Mouse (Mus musculus): ENCODE data around the gene Gzmm.

Gzmm gene

DNA sequence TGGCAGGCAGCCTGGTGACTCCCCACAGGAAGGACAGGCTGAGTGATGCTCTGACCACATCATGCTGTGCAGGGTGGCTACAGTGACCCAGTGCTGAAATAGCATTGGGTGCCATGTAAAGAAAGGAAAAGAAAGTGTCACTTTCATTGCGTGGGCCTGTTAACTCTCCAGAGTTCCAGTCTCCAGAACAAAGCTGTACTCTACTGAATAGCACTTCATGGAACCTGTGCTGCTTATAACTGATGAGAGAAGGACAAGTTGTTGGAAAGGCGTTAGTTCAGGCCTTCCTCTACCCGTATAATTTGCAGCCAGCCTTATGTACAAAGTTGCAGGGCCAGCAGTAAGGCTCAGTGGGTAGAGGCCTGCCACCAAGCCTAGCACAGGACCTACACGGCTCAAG is at the start of gene Gzmm:
Gene Gzmm (plus strand): TSS at position 301 of the 400 bp plus-strand sequence.
- in situ Hi-C loops (cut with MboI, MseI): loop anchor here (25.0 kb wide), 1 partner anchor 1101 kb away; the partner anchor contains the start of gene Syde1

DNA sequence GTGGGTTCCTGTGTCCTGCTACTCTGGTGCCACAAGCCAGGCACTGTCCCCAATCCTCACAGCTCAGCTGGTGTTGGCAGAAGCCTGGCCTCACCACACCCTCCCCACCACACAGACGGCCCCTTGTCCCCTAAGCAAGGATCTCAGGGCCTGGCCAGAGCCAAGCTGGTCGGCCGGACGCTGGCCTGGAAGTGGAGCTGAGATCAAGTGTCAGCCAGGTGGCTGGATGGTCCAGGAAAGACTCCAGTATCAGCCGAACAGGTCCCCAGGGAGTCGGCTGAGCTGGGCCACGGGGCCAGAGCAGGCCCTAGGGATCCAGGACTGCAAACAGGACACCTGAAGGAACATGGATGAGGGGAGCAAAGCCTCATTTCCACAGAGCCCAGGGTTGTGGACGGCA is 43.1 kb upstream of the Gzmm start, which contains the start of gene Odf3l2:
Gene Odf3l2 (minus strand): TSS at position 28 of the 400 bp plus-strand sequence.
- in situ Hi-C loops (cut with MboI, MseI): loop anchor here (5.0 kb wide), 1 partner anchor 53 kb away; no protein-coding TSS in a partner anchor

DNA sequence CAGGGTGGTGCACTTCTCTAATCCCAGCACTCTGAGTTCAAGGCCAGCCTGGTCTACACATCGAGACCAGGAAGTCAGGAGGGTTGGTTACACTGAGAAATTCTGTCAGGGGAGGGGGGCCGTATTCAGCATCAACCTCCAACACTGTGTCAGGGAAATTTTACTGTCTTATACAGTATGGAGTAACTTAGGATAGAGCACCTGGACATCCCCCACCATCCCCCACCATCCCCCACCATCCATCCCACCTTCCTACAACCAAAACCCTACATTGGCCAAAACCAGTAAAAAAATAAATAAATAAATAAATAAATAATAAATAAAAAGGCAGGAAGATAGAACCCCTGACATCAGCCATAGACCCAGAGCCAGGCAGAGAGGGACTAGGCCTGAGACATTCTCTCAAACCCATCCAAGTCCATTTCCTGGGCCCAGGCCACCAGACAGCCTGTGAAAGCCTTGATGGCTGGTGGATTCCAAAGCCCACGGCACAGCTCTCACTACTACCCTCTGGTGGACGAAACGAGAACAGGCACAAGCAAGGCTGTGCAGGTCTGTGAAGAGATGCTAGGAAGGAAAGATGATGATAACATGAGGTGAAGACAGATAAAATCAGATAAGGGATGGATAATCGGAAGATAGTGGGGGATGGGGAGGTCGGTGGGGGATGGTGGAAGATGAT is 39.6 kb upstream of the Gzmm start:
- in situ Hi-C loops (cut with MboI, MseI): loop anchor here (5.0 kb wide), 1 partner anchor 57 kb away; no protein-coding TSS in a partner anchor

DNA sequence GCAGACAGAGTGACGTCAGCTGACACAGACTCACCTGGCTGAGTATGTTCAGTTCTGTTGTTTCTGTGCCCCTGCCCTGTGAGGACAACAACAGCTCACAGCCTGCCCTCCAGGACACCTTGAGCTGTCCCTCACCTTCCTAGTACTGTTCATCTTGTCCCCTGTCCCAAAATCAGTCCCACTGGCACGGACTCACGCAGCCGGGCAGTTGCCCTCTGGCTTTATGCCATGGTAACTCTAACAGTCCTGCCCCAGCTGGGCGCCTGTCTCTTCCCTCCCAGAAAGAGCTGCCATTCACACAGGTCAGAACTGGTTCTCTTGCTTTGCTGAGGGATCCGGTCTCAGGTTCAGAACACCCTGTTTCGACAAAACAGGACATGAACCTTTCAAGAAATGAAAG is 36.0 kb upstream of the Gzmm start:
- in situ Hi-C loops (cut with MboI, MseI): loop anchor here (10.0 kb wide), 1 partner anchor 668 kb away; the partner anchor contains the start of gene Olfr1352

DNA sequence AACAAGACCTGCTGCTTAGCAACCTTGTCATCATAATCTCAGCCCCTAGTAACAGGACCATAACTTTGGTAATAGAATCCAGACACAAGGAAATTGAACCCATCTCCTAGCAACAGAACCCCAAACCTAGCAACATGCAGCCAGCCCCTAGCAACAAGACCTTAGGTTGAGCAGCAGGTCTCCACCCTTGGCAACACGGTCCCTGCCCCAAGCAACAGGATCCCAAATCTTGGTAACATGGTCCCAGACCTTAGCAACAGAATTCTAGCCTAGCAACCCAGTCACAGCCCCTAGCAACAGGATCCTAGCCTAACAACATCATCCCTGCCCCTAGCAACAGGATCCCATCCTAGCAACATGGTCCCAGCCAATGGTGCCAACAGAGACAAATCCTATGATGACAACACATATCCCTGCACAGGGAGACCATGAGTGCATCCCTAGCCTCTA is 33.8 kb upstream of the Gzmm start:
- in situ Hi-C loops (cut with MboI, MseI): loop anchor here (10.0 kb wide), 1 partner anchor 670 kb away; the partner anchor contains the start of gene Olfr1352

DNA sequence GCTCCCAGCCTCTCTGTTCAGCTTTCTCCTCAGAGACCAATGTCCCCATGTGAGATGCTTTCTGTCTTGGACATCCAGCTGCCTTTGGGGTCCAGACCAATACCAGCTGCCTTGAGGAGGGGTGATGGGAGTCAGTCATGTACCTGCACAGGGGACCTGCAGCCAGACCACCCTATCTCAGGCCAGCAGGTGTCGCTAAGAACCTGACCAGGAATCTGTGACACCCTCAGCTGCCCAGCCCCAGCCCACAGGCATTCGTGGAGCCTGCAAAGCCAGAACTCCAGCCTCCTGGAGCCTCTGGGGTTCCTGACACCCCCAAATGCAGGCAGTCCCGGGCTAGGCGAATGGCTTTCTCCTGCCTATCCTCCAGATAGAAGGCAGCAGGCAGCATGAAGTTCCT is 30.0 kb upstream of the Gzmm start:
- in situ Hi-C loops (cut with MboI, MseI): loop anchor here (10.0 kb wide), 1 partner anchor 674 kb away; the partner anchor contains the start of gene Olfr1352

DNA sequence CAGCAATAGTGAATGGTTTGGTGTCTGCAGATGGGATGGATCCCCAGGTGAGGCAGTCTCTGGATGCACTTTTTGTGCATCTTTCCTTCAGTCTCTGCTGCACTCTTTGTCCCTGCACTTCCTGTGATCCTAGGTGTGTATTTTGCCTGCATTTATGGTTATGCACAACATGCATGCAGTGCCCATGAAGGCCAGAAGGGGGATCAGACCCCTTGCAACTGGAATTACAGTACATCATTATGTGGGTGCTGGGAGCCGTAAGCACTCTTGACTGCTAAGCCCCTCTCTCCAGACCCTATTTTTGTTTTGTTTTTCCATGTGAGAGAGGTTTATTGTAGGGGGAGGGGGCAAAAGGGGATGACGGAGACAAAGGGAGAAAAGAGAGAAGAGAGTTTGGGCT is 28.5 kb upstream of the Gzmm start:
- in situ Hi-C loops (cut with MboI, MseI): no loop called here

DNA sequence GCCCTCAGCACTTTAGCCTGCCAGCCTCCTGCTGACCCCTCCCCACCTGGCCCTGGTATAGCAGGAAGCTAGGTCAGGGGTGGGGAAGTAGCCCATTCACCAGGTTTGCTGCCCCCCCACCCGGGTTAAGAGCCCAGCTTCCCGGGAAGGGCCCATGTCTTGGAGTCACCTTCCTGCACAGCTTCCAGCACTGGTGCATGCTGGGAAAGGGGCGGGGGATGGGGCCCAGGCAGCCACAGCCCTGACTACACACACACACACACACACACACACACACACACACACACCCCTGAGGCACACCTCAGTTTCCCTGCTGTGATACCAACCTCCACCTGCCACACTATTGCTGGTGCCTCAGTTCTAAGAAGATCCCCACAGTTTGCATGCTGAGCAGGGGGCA is 27.0 kb upstream of the Gzmm start:
- in situ Hi-C loops (cut with MboI, MseI): no loop called here

DNA sequence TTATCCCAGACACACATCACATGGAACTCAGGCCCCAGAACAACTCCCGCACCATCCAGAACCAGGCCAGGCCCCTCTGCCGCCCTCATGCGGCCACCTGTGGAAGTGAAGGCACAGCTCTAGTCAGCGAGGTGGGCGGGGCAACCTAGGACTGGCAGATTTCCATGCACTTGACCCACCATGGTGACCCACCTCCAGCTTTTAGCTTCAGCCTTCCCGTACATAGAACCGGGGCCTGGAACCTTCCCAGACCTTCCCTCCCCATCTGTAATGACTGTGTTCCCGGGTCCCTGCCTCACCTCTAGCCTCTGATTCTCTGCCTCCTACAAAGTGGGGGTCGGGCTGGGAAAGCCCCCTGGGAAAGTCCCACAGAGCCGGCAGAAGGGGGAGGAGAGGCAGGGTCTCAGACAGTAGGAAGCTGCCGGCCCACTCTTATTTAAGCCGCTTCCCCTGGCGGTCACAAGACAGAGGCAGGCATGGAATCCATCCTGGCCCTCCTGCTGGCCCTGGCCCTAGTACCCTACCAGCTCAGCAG is 24.6 kb upstream of the Gzmm start, which contains the start of gene Madcam1:
Gene Madcam1 (plus strand): TSS at position 429 of the 535 bp plus-strand sequence.
- in situ Hi-C loops (cut with MboI, MseI): no loop called here

DNA sequence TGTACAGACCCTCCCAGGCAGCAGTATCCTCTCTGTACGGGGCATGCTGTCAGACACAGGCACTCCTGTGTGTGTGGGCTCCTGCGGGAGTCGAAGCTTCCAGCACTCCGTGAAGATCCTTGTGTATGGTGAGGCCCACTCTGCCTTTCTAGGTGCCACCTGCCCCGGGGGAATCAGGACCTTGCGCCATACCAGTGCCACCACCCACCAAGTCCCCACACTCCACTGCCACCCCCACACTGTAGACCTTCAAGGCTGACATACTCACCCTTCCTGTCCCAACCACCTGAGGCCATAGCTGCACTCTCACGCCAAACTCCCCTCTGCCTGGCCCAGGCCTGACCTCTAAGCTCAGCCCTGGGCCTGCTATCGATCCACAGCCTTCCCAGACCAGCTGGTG is 23.8 kb upstream of the Gzmm start:
- in situ Hi-C loops (cut with MboI, MseI): no loop called here

DNA sequence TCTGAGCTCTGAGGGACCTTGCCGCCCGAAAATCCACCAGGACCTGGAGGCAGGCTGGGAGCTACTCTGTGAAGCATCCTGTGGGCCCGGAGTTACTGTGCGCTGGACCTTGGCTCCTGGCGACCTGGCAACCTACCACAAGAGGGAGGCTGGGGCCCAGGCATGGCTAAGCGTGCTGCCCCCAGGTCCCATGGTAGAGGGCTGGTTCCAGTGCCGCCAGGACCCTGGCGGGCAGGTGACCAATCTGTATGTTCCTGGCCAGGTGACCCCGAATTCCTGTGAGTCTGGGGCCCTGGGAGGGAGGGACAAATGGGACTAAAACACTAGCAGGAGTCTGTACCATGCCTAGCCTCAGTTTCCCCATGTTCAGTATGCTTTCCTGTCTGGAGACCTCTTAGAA is 22.3 kb upstream of the Gzmm start:
- in situ Hi-C loops (cut with MboI, MseI): no loop called here

DNA sequence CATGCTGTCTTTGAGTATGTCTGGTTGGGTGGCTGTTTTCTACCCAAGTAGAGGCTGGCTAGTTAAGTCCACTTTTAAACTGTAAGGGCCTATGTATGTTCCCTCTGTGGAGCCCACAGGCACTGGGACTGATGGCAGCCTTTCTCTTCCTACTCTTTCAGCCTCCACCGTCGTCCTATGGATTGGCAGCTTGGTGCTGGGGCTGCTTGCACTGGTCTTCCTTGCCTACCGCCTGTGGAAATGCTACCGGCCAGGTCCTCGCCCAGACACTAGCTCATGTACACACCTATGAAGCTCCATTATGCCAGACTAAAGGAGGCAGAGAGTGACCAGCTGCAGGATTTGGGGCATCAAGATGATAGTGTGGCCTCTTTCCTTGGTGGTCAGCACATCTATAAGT is 20.7 kb upstream of the Gzmm start:
- in situ Hi-C loops (cut with MboI, MseI): no loop called here

DNA sequence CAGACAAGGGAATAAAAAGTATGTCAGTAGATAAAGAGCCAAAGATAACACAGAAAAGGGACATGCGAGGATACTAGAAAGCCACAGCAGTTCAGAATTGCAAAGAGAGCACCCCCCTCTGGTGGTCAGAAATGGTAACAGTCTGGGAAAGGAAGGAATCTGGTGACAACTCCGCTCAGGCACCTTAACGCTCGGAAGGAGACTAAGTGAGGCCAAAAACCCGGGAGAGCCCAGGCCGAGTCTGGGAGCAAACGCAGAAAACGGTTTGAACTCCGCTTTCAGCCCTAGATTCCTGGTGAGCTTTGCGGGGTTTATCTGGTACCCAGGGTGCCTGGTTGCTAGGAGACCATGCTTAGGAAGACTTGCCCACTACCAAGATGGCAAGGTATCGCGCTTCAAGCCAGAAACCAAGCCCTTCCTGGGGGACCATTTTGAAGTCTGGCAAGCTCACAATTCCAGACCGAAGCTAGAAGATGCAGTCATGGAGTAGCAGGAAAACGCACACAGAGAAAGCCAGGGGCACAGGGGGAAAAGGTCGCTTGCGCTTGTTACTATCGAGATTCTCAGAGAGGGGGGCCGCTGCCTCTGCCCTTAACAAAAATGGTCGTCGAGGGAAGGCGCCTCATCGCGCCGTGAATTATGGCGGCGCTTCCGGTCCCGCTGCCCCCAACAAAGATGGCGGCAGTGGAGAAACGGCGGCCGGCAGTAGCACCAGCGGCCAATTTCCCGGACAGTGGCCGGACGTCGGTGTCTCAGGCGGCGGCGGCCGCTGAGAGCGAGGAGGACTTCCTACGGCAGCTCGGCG is 19.8 kb upstream of the Gzmm start, which contains the start of gene Tpgs1:
Gene Tpgs1 (plus strand): TSS at position 599 of the 805 bp plus-strand sequence.
- in situ Hi-C loops (cut with MboI, MseI): no loop called here

DNA sequence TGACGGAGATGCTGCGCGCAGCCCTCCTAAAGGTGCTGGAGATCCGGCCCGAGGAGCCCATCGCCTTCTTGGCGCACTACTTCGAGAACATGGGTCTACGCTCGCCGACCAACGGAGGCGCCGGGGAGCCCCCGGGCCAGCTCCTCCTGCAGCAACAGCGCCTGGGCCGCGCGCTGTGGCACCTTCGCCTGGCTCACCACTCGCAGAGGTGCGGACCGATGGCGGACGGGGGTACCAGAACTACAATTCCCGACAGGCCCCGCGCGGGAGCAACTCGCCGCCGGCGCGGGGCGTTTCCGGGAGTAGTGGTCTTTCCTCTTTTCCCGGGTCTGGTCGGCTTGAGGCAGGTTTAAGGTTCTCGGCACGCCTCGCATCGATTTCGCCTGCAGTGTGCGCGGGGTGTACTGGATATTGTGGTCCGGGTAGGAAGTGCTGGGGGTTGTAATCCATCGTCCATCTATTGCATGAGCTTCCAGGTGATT is 19.2 kb upstream of the Gzmm start:
- in situ Hi-C loops (cut with MboI, MseI): no loop called here

DNA sequence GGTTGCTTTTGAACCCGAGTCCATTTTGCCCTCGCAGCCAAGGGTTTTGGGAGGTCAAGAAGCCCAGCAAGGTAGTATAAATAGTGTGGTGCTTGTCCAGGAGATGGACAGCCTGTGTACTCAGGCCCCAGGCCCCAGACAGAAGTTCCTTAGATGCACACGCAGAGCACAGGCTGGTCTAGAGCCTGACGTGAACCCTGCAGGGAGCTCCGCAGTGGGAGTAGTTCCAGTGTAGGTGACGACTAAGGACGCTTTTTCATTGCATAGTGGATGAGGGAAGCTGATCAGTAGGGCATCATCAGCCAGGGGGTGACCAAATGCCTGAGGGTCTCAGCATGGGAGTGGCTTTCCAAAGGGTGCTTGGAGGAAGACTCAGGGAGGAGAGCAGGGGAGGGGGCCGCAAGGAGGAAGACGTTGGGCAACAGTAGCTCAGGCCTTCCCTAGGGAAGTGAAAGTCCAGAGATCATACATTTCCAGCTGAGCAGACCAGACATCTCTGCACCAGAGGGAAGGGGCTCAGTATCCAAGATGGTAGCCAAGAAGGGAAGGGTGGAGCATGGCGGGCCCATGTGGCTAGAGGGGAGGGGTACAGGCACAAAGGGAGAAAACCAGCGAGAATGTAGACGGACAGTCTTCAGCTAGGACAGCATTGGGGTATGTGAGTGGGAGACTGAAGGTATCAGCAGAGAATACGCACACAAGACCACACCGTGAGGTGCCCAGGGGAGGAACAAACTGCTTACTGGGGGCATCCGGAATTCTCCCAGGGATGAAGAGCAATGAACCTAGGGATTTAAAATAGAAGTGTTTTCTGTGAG is 18.5 kb upstream of the Gzmm start:
- in situ Hi-C loops (cut with MboI, MseI): no loop called here

DNA sequence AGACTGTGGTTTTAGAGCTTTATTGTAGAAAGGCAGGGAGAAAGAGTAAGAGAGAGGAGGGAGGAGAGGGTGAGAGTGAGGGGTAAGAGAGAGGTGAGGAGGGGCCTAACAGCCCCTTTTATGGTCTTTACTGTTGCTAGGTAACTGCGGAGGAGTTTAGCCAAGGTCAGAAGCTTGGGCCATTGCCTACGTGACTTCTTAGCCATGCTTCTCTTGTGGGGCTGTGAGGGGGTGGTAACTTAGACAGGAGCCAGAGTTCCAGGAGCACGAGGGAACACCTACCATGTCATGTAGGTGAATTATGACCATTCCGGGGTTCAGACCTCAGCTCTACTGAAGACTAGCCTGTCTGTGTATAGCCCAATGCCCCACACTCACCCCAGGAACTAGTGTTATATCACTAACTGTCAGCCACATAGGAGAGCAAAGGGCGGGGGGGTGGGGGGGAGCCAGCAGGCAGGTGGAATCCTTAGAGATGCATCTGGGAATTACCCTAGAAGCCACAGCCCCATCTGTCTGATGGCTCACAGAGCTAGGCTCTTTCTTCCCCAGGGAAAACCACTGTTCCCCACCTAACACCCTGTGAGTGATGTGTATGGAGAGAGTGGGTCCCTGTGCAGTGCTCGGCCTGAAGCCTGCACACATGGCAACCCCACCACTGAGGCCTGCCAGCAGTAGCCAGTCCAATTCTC is 17.3 kb upstream of the Gzmm start:
- in situ Hi-C loops (cut with MboI, MseI): no loop called here

DNA sequence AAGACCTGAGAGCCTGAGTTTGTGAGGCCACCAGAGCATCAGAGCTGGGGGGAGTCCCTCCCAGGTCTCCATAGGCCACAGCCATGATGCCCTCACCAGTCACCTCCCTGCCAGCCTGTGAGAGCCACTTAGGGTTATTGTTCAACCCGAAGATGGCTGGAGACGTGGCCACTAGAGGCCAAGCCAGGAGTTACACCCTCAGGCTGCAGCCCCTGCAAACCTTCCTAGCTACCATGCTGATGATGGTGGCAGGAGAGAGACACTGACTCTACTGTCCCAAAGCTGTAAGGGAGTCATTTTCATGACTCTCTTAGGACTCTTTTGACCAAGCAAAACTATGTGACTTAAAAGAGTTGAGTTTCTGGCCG is 16.7 kb upstream of the Gzmm start:
- in situ Hi-C loops (cut with MboI, MseI): no loop called here

DNA sequence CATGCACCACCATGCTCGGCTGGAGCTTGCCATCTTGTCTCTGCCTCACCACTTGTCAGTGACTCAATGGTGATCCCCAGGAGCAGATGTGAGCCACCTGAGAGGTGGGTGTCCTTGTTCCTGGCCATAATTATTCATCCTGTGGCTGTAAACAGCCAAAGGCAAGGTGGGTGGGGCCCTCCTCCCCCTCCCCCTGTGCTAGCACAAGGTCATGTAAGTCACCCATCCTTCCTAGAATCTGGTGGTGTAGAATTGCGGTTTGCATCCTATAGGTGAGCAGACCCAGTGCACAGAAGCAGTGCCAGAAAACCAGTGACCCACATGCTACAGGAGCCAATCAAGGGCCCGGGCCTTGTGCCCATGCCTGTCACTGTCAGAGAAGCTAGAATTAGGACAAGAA is 15.8 kb upstream of the Gzmm start:
- in situ Hi-C loops (cut with MboI, MseI): no loop called here

DNA sequence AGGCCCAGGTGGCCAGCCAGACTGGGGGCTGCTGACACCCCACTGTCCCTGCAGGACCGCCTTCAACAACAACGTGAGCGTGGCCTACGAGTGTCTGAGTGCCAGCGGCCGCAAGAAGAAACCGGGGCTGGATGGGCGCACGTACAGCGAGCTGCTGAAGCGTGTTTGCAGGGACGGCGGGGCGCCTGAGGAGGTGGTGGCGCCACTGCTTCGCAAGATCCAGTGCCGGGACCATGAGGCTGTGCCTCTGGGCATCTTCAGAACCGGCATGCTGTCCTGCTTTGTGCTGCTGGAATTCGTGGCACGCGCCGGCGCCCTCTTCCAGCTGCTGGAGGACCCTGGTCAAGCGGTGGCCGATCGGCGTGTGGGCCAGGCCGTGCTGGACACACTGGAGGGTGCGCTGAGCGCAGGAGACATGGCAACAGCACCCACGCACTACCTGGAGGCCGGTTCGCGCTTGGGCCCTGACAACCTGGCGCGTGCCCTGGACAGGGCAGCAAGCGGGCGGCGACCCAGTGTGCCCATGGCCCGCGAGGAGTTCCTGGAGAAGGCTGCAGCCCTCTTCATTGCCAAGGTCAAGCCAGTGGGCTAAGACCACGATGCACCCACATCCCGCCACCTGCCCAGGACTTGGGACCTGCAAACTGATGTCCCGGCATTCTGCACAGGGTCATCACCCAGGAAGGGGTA is 13.3 kb upstream of the Gzmm start:
- in situ Hi-C loops (cut with MboI, MseI): loop anchor here (25.0 kb wide), 1 partner anchor 1088 kb away; the partner anchor contains the start of gene Syde1
